Mouse (Mus musculus) lung, adult 18-20 months (tissue): Measurements from ENCODE around the gene Zyg11b.

ENCODE experiments used
- DNase-seq, 2 experiments: peaks; one replicate each; pipeline ENCODE4 v3.0.0; 2022; ENCODE audit warnings: mixed read lengths in 2 of 2

Zyg11b gene

DNA sequence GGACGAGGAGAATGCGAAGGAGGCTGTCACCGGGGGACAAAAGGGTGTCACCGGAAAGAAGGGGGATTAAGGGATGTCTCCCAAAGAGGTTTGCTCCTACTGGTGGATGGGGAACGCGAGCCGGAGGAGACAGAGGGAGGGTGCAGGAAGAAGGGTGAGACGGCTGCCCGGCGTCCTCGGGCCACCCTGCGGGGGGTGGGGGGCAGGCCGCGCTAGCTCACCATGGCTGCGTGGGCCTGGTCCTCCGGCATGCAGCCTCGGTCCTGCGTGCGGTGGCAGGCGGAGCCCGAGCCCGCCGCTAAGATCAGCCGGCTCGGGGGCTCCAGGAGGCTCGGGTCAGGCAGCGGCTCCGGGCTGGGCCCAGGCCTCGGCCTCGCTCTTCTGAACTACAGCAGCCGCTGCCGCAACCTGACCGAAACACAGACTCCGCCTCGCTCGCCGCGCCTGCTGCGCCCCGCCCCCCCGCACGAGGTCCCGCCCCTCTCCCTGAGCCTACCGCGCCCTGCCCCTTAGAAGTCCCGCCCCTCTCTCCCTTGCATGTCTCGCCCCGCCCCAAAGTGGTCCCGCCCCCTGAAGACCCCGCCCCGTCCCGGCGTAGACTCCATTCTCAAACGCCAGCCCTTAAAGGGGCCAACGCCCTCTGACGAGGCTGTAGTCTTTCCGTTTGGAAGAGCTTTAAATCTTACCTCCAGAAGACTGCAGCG is at the start of gene Zyg11b:
Gene Zyg11b, minus strand, starts transcription at position 427 of the 704 bp plus-strand sequence.
- peak; percentile 87 to 88 for DNase-seq

DNA sequence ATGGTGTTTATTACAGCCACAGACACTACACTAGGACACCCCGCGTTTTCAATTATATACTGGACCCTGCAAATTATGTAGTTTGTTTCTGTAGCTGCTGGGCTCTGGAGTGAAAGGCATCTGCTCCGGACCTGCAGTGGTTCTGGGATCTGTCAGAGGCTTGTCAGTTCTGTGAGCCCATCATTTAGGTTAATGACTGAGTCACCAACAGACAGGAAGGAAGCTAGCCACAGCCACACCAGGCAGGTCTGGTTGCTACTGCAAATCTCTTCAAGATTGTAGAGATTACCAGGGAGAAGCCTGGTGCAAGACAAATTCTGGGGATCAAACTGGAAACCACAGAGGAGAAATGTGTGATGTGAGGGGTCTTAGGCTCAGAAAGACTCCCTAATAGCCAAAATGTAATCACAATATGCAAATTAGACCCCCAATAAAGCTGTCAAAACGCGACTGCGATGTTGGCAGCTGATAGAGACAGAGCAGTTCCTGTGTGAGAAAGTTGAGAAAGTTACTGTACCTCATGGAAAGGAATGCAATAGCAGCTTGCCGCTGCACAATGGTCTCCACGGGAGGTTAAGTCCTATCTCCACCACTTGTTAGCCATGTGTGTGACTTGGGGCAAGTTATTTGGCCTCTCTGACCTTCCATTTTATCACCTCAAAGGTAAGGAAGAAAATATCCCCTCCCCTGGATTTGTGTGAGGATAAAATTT is 49.1 kb upstream of the Zyg11b start:
- DNase-seq = no peak

DNA sequence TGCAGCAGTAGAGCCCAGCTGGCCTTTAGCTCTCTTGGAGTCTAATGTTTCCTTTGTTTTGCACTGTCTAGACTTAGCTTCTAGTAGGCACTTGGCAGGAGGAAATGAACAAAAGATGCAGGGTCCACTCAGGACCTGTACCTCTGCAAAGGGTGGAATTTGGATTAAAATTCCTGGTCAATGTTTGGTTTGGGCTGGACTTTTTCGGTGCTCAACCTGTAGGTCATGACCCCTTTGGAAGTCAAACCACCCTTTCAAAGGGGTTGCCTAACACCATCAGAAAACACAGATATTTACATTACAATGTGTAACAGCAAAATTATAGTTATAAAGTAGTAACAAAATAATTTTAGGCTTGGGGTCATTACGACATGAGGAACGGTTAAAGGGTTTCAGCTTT is 48.2 kb upstream of the Zyg11b start:
- DNase-seq = no peak

DNA sequence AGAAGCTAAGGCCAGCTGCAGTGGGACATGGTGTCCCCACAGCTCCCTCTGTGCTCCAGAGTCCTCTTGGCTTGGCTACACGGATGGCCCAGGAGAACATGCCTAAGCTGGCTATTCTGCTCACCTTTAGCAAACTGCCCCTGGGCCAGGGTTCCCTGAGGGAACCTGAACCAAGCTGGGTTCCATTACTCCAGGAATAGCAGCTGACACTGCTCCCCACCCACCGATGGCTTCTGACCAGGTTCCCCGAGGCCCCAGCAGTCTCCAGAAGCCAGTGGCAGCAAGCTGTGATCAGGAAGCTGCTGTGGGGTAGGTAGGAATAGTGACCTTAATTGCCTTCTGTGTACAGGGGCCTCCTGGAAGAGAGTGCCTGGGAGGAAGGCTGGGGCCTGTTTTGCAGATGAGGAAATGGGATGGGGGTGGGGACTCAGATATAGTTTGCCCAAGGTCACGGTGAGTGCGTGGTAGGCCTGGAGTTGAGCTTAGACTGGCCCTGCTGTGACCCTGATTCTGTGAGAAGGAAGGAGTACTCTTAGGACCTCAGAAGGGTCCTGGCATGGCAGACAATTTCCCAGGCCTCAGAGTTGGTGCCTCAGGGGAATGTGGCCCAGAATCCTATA is 47.5 kb upstream of the Zyg11b start:
- no peak for DNase-seq

DNA sequence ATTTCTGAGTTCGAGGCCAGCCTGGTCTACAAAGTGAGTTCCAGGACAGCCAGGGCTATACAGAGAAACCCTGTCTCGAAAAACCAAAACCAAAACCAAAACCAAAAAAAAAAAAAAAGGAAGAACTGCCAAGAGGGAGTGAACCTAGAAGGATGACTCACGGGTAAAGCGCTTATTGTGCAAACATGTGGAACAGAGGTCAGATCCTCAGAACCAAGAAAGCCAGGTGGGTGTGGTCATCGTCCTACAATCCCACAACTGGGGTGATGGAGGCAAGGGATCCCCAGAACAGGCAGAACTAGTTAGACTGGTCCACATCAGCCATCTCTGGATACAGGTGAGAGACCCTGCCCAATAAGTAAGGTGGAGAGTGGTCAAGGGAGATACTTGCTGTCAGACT is 46.2 kb upstream of the Zyg11b start:
- peak; percentile 26 to 59 for DNase-seq

DNA sequence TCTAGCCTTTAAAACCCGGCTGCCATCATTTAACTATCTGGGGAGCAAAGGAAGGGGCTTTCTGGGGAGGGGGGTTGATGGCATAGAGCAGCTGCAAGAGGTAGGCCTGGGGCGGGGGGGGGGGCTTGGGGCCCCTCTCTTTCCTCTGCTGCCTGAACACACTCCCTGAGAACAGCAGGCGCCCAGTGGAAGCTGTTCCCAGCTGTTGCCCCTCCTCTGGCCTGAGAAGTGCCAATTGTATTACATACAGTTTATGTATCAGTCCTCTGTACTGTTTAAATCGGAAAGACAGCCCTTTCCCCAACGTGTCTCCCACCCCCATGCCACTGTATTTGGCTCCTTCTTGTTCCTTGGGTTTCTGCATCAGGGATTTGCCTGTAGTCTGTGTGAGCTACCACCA is 44.9 kb upstream of the Zyg11b start:
- no peak for DNase-seq

DNA sequence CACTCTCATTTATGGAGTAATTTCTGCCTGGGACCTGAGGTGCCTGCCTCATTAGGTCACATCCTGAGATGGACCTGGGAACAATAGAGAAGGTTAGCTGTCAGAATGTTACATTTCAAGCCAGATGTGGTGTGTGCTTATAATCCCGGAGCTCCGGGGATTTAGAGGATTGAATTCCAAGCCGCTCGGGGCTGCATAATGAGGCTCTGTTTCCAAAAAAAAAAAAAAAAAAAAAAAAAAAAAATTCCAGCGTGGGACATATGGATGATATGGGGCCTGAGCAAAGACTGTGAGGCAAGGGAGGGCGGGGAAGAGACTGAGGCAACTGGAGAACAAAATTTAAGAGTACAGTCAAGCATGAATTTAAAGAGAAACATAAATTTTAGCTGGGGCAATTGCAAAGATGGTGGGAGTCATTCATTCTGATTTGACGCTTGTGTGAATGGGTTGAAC is 43.8 kb upstream of the Zyg11b start:
- DNase-seq = no peak

DNA sequence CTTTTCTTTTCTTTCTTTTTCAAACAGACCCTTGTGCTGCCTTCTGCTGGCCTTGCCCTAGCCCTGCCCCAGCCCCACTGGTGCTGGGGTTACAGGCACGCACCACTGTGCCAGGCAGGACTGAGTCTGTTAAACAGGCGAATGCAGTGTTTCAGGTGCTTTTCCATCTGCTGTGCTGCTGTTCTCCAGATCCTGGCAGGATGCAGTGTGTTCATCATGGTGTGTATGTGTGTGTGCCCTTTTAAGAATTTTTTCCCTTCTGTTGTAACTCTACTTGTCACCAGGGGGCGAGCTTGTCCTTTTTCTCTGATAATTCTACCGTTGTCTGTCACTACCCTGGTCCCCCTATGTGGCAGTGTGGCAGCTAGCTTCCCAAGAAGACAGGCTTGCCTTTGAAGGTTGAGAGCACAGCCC is 38.4 kb upstream of the Zyg11b start:
- peak in 1 of 2 experiments; percentile 50 for DNase-seq

DNA sequence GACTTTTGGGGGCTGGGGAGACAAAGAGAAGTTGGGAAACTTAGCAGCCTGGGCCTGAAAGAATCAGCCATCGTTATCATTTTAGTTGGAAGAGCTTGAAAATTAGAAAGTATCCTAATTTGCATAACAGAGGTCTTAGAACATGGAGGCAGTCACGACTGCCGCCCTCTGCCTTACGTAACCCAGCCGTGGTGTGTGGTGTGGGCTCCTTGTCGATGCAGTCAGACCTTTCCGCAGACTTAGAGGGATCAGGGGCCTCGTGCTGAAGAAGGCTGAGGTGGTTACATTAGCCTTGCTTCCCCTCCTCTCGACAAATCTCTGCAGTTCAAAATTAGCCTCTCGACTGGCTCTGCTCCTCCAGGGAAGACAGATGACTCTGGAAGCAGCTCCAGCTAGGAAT is 37.9 kb upstream of the Zyg11b start:
- no peak for DNase-seq

DNA sequence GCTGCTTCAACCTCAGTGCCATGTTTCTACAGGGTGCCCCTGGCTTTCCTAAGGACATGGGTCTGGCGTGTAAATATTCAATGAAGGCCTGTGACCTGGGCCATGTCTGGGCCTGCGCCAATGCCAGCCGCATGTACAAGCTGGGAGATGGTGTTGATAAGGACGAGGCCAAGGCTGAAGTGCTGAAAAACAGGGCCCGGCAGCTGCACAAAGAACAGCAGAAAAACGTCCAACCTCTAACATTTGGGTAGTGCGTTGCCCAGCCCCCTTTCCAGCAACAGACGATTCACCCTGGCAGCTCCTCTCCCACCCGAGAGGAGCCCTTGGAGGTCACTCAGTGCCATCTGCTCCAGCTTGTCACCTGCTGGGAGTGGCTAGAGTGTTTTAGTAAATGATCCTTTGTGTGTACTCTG is 37.4 kb upstream of the Zyg11b start:
- no peak for DNase-seq

DNA sequence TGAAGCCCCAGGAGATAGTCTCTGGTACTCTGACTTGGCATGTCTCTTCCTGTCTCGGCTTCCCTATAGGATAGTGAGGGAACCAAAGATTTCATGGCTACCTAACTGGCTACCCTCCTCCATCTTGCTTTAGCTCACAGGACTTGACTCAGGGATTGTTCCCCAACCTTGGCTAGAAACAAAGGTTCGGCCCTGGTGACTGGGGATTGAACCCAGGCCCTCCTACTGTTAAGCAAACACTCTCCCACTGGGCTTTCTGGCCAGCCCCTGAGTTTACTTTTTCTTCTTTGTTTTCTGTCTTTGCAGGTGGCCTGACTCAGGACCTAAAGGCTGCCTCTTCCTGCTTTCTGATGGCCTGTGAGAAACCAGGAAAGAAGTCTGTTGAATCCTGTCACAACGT is 36.9 kb upstream of the Zyg11b start:
- DNase-seq = no peak

DNA sequence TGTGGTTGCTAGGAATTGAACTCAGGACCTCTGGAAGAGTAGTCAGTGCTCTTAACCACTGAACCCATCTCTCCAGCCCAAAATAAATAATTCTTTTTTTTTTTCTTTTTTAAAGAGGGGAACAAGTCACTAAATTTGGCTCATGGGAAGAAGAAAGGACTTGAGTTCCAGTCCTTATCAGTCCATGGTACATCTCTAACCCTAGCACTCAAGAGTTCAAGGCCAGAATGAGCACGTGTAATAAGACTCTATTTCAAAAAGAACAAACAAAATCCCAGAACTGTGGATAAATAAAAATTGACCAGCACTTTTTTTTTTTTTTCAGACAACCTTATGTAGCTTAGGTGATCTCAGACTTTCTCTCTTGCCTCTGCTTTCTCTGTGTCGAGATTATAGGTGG is 35.9 kb upstream of the Zyg11b start:
- DNase-seq = no peak

DNA sequence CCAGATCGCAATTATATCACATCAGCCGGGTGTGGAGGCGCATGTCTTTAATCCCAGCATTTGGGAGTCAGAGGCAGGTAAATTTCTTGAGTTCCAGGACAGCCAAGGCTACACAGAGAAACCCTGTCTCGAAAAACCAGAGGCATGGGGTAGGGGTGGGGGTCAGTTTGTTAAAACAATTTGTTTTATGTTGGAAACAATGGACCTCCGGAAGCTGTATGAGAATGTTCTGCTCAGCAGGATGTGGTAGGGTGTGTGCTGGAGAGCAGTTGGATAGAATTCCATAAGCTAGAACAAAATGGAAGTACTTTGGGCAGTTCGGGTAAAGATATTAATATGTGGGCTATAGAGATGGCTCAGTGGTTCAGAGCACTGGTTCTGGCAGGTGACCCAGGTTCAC is 34.5 kb upstream of the Zyg11b start:
- DNase-seq = no peak

DNA sequence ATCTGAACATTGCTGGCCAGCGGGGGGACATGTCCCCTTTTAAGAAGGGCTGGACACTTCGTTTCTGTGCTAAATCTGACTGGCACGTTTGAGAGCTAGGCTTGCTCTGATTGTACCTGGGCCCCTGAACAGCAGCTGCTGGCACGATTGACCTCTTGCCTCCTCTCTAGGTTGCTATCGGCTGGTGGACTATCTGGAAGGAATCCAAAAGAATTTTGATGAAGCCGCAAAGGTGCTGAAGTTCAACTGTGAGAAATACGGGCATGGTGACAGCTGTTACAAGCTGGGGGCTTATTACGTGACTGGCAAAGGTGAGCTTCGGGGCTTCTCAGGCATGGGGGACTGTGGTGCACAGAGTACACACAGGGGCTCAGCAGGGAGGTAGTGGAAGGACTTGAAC is 31.1 kb upstream of the Zyg11b start:
- DNase-seq = no peak

DNA sequence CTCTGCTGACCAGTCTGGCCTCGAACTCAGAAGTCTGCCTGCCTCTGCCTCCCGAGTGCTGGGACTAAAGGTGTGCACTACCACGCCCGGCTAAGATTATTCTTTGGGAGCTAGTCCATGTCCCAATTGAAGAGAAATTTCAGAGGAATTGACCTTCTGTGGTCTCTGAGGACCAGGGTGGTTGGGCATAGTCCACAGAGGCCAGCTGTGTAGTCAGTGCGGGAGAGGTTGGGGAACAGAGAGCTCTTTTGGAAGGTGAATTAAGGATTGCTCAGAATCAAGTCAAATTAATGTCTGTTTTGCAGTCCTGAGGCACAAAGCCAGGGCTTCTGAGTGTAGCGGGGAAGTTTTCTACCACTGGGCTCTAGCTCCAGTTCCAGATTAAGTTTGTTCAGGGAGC is 28.9 kb upstream of the Zyg11b start:
- DNase-seq = no peak

DNA sequence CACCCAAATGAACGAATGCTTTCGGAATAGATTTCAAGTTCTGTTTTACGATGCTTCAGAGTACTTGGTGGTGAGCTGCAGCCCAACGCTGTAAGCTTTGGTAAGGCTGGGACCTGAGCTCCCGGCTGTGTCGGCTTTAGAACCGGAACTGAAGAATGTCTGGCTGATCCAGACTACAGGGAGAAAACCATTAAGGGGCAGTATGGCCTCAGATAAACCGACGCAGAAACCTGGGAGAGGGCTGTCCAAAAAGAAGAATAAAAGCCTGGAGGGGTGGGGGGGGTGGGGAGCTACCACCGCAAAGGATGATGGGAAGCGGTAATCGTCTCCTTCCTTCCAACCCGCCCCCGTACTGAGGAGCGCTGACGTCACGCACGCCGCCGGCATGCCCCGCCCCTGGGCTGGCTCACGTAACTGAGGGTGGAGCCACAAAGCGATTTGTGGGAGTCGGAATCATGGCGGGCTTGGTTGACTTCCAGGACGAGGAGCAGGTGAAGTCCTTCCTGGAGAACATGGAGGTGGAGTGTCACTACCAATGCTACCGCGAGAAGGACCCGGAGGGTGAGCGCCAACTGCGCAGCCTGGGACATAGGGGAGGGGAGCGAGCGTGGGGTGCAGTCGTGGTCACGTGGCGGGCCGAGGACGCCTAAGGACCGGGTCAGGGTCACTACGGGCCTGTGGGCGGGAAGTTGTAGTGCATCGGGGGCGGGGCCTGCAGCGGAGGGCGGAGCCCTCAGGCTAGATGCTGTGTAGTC is 27.0 kb upstream of the Zyg11b start, which contains the start of gene Coa7:
Gene Coa7, plus strand, starts transcription at position 411 of the 755 bp plus-strand sequence.
- DNase-seq = peak; percentile 95 to 96

DNA sequence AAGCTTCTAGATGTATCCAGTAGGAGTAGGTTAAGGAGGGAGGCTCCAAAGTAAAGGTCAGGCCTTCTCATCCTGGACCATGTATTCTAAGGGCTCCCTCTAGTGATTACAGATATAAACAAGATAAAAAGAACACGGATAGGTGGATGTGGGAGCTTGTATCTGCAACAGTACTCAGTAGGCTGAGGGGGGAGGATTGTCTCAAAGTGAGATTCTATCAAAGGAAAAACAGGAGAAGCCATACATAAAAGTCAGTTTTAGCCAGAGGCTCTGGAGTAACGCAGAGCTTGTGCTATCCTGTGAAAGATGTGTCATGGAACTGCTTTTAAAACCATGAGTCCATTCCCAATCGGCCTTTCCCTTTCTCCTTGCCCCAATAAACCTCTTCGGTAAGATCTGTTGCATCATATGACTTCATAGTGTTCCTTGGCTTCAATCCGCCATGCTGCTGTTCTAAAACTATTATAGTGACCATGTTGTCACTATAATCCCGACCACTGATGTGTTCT is 26.2 kb upstream of the Zyg11b start:
- DNase-seq = peak in 1 of 2 experiments; percentile 28

DNA sequence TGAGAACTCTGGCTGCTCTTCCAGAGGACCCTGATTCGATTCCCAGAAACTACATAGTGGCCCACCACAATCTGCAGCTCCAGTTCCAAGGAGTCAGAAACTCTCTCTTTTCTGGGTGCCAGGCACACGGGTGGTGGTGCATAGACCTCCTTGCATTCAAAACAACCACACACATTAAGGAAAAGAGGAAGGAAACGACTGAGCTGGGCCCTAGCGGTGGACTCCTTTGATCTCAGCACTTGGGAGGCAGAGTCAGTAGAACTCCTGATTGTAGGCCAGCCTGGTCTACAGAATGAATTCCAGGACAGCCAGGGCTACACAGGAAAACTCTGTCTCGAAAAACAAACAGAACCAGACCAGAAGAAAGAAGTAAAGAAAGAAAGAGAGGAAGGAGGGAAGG is 22.7 kb upstream of the Zyg11b start:
- no peak for DNase-seq

DNA sequence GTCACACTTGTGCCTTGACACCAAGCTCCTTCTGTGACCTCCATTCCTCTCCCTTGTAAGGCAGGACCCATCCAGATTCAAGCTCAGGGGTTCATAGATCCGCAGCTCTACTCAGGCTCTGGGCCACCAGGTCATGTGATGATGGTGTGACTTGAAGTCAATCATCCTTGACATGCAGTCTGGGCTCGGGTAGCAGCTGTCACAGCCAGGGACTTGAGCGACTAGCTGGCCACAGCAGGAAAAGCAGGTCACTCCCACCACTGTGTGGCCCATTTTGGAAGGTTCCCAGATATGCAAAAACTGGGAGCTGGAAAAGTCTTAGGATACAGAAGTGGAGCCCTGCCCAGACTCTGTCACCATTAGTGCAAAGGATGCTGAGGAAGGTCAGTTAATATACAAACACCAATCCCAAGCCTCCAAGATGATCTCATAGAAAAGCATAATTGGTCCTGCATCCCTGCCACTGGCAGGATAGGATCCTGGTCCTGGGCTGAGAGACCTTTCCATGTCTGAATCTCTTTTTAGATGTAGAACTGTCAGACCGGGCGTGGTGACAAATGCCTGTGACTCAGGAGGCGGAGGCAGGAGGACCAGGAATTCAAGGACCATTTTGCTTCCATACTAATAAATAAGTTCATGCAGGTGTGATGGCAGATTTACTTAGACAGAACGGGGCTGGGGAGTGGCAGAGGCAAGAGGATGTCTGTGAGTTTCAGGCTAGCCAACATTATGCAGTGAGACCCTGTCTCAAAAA is 19.9 kb upstream of the Zyg11b start:
- DNase-seq = no peak

DNA sequence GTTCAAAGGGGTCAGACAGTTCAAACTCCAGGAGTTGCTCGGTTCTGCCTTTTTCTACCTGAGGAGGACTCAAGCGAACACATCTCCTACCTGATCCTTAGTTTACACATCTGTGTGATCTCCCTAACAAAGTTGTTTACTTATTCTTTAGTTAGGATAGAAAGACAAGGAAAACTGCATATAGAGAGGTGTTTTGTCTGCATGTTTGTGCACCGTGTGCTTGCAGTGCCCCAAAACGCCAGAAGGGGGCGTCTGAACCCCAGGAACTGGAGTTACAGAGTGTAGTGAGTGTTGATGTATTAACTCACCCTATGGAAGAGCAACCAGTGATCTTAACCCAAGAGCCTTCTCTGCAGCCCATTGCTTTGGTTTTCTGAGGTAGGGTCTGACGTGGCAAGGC is 18.9 kb upstream of the Zyg11b start:
- DNase-seq = no peak

DNA sequence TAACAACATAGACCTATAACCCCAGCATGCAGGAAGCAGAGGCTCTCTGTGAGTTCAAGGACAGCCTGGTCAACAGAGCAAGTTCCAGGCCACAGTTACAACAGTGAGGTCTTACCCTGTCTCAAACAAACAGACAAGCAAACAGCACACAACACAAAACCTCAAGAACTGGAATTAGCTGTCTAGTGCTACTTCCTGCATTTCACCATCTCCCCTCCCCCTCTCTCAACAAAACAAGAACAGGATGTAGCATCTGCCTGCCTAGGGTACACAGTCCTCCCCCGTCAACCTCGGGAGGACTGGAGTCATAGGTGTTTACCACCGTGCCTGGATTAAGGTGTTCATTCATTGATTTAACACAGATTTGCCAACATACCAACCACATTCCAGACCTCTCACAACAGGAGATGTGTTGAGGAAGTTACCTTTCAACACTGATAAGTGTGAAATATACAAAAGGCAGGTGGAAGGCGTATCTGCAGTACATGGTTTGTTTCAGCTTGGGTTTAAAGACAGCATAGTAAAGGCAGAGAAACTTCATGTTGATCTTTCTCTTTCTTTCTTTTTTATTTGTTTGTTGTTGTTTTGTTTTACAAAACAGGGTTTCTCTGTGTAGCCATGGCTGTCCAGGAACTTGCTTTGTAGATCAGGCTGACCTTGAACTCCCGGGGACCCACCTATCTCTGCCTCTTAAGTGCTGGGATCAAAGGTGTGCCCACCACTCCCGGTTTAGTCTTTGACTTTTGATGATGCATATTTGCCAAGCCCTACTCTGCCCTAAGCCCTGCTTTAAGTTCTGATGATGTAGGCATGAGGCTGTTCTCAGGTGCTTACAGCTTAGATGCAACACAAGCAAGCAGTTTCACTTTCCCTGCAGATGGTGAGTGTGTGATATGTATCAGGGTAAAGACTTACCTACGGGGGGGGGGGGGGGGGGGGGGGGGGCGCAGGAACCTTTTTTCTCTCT is 18.0 kb upstream of the Zyg11b start:
- DNase-seq = no peak
